Mouse (Mus musculus) liver, embryonic 16.5 days (tissue): Measurements from ENCODE around the gene Hivep3. TPM values are rescaled to one million over a fixed set of nuclear protein-coding genes. Genes with fewer than 3 reads are reported as not detected.

ENCODE experiments used
- ATAC-seq: fragments of 200-750 bp; cut with Nextera tagmentation; 2 replicates; pipeline ENCODE4 v1.8.0; 2017; ENCODE audit warnings: low read depth, mild to moderate bottlenecking, moderate number of reproducible peaks, moderate library complexity
- H3K27ac ChIP-seq: fragments of 300-500 bp; sonication (generic); 2 replicates; pipeline ENCODE4 v1.5.1; 2014; ENCODE audit warnings: mild to moderate bottlenecking, low read length
- H3K27me3 ChIP-seq: fragments of 300-500 bp; sonication (generic); 2 replicates; pipeline ENCODE4 v1.6.1; 2014; ENCODE audit warnings: low read depth, low read length, mixed read lengths; ENCODE audit not compliant: control insufficient read depth, insufficient read depth
- H3K36me3 ChIP-seq: fragments of 300-500 bp; sonication (generic); 2 replicates; pipeline ENCODE4 v1.6.1; 2014; ENCODE audit warnings: mild to moderate bottlenecking; ENCODE audit not compliant: control insufficient read depth, insufficient read depth
- H3K4me1 ChIP-seq: fragments of 300-500 bp; sonication (generic); 2 replicates; pipeline ENCODE4 v1.6.1; 2014; ENCODE audit warnings: low read depth, low read length, mixed read lengths; ENCODE audit not compliant: control insufficient read depth
- H3K4me2 ChIP-seq: fragments of 300-500 bp; sonication (generic); 2 replicates; pipeline ENCODE4 v1.6.1; 2014; ENCODE audit warnings: low read depth, low read length, mixed read lengths
- H3K4me3 ChIP-seq: fragments of 300-500 bp; sonication (generic); 2 replicates; pipeline ENCODE4 v1.5.1; 2014; ENCODE audit warnings: low read depth, mild to moderate bottlenecking, low read length
- H3K9ac ChIP-seq: fragments of 300-500 bp; sonication (generic); 2 replicates; pipeline ENCODE4 v1.6.1; 2014; ENCODE audit warnings: low read depth, low read length
- H3K9me3 ChIP-seq: fragments of 300-500 bp; sonication (generic); replicated peaks from 2 replicates; pipeline ENCODE4 v1.6.1; 2016; ENCODE audit warnings: low read length; ENCODE audit not compliant: control insufficient read depth
- WGBS: fragments of 180-500 bp; shearing (Covaris S2); extraction: QIAGEN DNeasy Blood & Tissue Kit; methylation state at CpG from one replicate; pipeline ENCODE4 v1.1.7; 2014; ENCODE audit not compliant: insufficient replicate concordance; 5-methylcytosine and 5-hydroxymethylcytosine counted together
- polyA plus RNA-seq: library from polyadenylated mRNA; unstranded; fragments of >200 nt; fragmentation: Nextera tagmentation; extraction: Ambion mirVana; gene quantifications from 2 replicates; pipeline ENCODE4 v1.2.1, GENCODE M21; 2015

Gene Hivep3
- polyA plus RNA-seq, 1 experiment from 2014 or later: 2.1 TPM

DNA sequence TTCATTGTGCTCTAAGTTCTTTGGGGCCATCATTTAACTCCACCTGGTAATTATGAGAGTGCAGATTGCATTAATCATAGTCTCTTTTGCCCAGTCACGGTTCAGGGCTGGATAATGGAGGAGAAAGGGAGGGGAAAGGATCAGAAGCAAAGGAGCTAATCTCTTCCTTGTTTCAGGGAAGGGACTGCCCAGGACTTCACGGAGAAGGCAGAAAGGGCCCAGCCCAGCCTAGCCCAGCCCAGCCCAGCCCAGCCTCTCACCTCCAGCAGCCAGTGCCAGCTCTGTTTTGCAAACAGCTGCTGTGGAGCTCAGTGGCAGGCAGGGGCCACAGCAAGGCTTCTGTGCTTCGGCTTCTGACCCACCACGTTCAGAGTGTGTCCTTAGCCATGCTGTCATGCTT is 180.6 kb downstream of the Hivep3 start:
- H3K36me3 ChIP-seq: no peaks in the 10 kb centered on the region
- H3K4me3 ChIP-seq: no peak overlapping the region
- H3K4me2 ChIP-seq: no peak overlapping the region
- H3K27ac ChIP-seq: no peak overlapping the region
- no peaks in the 10 kb centered on the region for H3K9me3 ChIP-seq
- ATAC-seq: no peak
- 36% methylated on average over 4 of the region's 4 CpGs for WGBS
- no peak overlapping the region for H3K9ac ChIP-seq
- H3K4me1 ChIP-seq: no peaks in the 10 kb centered on the region
- H3K27me3 ChIP-seq: no peaks in the 10 kb centered on the region

DNA sequence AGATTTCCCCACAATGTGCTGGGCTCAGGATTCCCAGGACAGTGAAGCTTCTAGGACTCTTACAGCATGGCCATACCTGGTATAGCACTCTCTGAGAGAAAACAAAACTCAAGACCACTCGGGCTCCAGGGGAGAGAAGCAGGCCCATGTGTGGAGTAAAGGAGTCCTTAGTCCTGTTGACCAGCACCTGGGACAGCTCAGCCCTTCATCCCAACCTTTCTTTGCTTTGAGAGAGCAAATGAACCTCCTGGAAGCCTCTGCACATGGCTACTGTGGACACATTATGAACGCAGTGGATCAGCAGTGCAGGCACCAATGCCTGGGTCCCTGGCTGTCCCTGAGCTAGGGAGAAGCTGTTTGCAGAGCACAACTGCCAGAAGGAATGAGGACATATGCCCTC is 181.5 kb downstream of the Hivep3 start:
- Histone ChIP-seq H3K36me3 (no peaks in the 10 kb centered on the region), H3K9me3 (no peaks in the 10 kb centered on the region), H3K27me3 (no peaks in the 10 kb centered on the region), H3K27ac (no peak overlapping the region), H3K4me1 (no peaks in the 10 kb centered on the region), H3K4me3 (no peak overlapping the region), H3K4me2 (no peak overlapping the region), H3K9ac (no peak overlapping the region)
- ATAC-seq: no peak
- 66% methylated on average over 2 of the region's 2 CpGs for WGBS

DNA sequence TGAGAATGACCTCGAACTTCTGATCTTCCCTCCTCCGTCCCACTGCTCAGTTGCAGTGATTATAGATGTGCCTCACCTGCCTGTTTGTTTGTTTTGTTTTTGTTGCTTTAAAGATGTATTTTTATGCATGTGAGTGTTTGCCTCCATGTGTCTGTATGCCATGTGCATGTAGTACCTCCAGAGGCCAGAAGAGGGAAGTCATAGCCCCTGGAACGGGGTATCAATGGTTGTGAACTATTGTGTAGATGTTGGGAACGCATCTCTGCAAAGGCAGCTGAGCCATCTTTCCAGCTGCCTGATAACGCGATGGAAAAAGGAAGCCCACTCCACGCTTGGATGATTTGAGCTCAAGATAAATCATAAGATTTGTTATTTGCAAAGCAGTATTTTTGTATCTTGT is 183.9 kb downstream of the Hivep3 start:
- H3K9ac ChIP-seq: no peak overlapping the region
- no peak overlapping the region for H3K4me3 ChIP-seq
- no peak for ATAC-seq
- no peak overlapping the region for H3K4me2 ChIP-seq
- no peak overlapping the region for H3K27ac ChIP-seq
- H3K36me3 ChIP-seq: no peaks in the 10 kb centered on the region
- no peaks in the 10 kb centered on the region for H3K4me1 ChIP-seq
- H3K27me3 ChIP-seq: no peaks in the 10 kb centered on the region
- no peaks in the 10 kb centered on the region for H3K9me3 ChIP-seq
- WGBS: 57% methylated on average over 7 of the region's 7 CpGs

DNA sequence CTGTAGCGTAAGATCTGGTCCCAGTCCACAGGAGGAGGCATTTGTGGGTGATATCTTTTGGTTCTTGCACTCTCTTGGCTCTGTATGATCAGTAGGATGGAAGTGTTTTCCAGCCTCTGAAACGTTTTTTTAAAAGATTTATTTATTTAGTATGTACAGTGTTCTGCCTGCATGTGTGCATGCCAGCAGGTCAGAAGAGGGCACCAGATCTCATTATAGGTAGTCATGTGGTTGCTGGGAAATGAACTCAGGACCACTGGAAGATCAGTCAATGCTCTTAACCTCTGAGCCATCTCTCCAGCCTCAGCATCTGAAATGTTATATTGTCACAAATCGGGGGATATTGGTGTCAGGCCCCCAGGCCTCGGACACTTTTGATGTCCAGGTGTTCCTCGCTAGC is 185.8 kb downstream of the Hivep3 start:
- Histone ChIP-seq H3K27me3 (no peaks in the 10 kb centered on the region), H3K9me3 (no peaks in the 10 kb centered on the region), H3K4me3 (no peak overlapping the region), H3K27ac (no peak overlapping the region), H3K36me3 (no peaks in the 10 kb centered on the region), H3K4me2 (no peak overlapping the region), H3K4me1 (no peaks in the 10 kb centered on the region), H3K9ac (no peak overlapping the region)
- 52% methylated on average over 5 of the region's 5 CpGs for WGBS
- no peak for ATAC-seq

DNA sequence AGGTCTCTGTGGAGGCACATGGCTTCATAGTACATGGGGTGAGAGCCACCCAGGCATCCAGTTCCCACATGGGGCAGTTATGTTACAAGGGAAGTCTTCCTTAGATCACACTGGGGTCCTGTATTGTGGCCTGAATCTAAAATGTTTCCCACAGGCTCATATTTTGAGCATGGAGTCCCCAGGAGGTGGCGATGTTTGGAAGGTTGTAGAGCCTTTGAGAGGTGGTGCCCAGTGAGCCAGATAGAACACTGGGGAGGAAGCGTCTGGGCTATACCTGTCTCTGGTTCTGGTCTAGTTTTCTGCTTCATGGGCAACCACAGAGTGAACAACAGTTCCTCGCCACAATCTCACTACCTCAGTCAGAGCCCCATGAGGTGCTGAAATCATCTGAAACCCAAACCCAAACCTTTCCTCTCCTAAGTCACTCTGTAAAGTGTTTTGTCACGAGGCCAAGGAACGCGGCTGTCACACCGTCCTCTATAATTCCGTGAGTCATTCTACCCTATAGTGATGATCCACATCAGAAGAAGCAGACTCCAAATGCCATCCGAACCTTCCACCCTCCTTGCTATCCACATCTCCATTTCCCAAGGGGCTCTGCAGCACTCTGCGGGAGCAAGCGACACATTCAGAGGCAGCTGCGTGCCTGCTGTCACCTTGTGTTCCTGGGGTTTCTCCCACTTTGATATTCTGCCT is 187.6 kb downstream of the Hivep3 start:
- no peak for ATAC-seq
- WGBS: 70% methylated on average over 12 of the region's 12 CpGs
- H3K4me1 ChIP-seq: no peaks in the 10 kb centered on the region
- no peak overlapping the region for H3K4me3 ChIP-seq
- no peak overlapping the region for H3K9ac ChIP-seq
- H3K4me2 ChIP-seq: no peak overlapping the region
- no peaks in the 10 kb centered on the region for H3K36me3 ChIP-seq
- no peaks in the 10 kb centered on the region for H3K9me3 ChIP-seq
- H3K27me3 ChIP-seq: no peaks in the 10 kb centered on the region
- H3K27ac ChIP-seq: no peak overlapping the region

DNA sequence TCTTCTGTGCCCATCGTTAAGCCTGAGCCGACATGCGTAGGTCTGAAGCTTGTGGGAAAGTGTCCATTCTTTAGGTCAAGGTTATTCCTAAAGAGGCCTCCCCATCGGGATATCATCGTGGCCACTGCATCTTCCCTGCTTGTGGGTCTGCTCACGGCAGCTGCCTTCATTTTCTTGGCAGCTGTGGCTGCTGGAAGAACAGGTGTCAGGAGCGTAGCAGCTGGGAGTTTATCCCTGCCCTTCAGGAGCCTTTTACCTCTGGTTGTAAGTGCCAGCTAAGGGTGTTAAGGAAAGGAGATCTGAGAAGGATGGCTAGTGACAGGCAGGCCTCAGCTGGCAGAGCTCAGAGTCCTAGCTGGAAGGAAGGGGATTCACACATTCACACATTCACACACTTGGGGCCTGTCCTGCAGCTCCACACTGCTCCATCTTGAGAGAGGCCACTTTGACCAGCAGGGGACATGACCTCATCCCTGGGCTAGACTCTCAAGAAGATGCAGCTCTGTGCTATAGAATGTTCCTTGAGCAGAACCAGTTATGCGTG is 188.2 kb downstream of the Hivep3 start:
- Histone ChIP-seq H3K4me2 (no peak overlapping the region), H3K4me3 (no peak overlapping the region), H3K27me3 (no peaks in the 10 kb centered on the region), H3K36me3 (no peaks in the 10 kb centered on the region), H3K27ac (no peak overlapping the region), H3K9me3 (no peaks in the 10 kb centered on the region), H3K4me1 (no peaks in the 10 kb centered on the region), H3K9ac (no peak overlapping the region)
- no peak for ATAC-seq
- WGBS: 63% methylated on average over 8 of the region's 8 CpGs

DNA sequence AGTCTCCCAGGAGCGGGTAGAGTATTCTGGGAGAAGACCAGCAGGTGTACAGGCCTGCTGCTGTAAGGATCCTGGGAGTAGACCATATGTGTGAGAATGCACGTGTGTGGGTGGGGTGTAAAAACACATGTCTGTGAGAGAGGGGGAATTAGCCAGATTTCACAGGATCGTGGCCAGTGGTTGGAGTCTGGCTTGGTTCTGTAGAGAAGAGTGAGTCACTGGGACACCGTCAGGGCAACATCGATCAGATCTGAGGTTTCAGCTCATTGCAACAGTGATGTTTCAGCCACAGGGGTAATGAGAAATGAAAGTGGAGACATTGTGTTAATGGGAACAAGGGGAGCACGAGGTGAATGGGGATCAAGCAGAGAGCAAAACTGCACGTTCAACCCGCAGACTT is 189.4 kb downstream of the Hivep3 start:
- no peak overlapping the region for H3K9ac ChIP-seq
- H3K9me3 ChIP-seq: no peaks in the 10 kb centered on the region
- no peaks in the 10 kb centered on the region for H3K4me1 ChIP-seq
- H3K27ac ChIP-seq: no peak overlapping the region
- no peak for ATAC-seq
- H3K27me3 ChIP-seq: no peaks in the 10 kb centered on the region
- no peak overlapping the region for H3K4me3 ChIP-seq
- no peak overlapping the region for H3K4me2 ChIP-seq
- 67% methylated on average over 8 of the region's 8 CpGs for WGBS
- no peaks in the 10 kb centered on the region for H3K36me3 ChIP-seq

DNA sequence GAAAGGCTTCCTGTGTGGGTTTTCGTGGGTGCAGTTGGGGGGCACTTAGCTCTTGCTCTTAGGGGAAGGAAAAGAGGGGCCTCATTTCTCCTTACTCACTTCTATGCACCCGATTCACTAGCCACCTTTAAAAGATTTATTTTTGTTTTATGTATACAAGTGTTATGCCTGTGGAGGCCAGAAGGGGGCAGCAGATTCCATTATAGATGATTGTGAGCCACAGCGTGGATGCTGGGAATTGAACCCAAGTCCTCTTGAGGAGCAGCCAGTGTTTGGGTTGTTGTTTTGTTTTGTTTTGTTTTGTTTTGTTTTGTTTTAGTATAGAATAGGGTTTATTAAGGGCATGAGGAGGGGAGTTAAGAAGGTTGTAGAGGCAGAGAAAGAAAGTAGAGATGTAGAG is 189.8 kb downstream of the Hivep3 start:
- no peak overlapping the region for H3K4me3 ChIP-seq
- WGBS: 65% methylated on average over 3 of the region's 3 CpGs

DNA sequence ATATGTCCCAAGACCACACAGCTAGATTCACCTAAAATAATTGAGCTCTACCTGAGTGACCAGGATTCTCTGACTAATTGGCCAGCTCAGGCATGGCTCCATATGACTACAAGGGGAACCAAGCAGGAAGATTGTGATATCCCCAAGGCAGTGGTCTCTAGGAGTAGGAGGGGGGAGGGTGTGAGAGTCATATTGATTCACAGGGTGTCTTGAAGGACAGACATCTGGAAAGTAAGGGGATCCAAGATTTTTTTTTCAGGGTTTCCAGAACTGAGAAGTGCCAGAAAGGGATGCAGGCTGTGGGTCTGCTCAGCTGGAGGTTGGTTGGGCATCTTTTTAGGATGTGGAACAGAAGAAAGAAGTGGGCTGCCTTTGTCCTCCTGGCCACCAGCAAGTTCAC is 191.5 kb downstream of the Hivep3 start:
- H3K9ac ChIP-seq: no peak overlapping the region
- no peak overlapping the region for H3K27ac ChIP-seq
- H3K4me1 ChIP-seq: no peaks in the 10 kb centered on the region
- no peak overlapping the region for H3K4me2 ChIP-seq
- H3K27me3 ChIP-seq: no peaks in the 10 kb centered on the region
- no peak overlapping the region for H3K4me3 ChIP-seq
- no peak for ATAC-seq
- H3K9me3 ChIP-seq: no peaks in the 10 kb centered on the region
- H3K36me3 ChIP-seq: no peaks in the 10 kb centered on the region

More for the DNA sequence above, 189.8 kb downstream of the Hivep3 start:
- no peak overlapping the region for H3K9ac ChIP-seq
- no peak for ATAC-seq
- no peak overlapping the region for H3K27ac ChIP-seq
- H3K27me3 ChIP-seq: no peaks in the 10 kb centered on the region
- H3K9me3 ChIP-seq: no peaks in the 10 kb centered on the region
- H3K4me2 ChIP-seq: no peak overlapping the region
- no peaks in the 10 kb centered on the region for H3K4me1 ChIP-seq
- H3K36me3 ChIP-seq: no peaks in the 10 kb centered on the region
